Mouse (Mus musculus) cerebellum, adult 9-10 months (tissue): ENCODE results near the gene Ube4b.

ENCODE experiments used
- DNase-seq: peaks from one replicate; pipeline ENCODE4 v3.0.0; 2022

Gene Ube4b

GRCm38 (mm10) chr4:149393311-149393995 is 33.1 kb downstream of the Ube4b start:
- no peak for DNase-seq

DNA sequence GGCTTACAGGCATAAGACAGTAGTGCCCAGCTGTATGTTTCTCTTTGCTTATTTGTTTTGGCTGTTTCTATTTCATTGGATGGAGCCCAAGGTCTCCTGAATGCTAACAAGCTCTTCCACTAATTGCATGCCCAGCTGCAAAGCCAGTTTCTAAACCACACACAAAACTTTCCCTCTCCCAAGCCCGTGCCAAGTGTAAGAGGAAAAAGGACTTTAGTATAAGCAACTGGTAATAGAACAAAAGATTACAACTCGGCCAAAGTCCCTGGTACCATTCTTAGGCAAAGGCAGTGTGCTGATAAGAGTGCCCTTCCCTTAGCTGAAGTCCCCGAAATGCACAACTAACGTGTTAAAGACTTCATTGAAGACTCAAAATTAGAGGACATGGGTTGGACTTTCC is 34.2 kb downstream of the Ube4b start:
- no peak for DNase-seq

GRCm38 (mm10) chr4:149381001-149381400 is 45.5 kb downstream of the Ube4b start:
- DNase-seq, result no peak

DNA sequence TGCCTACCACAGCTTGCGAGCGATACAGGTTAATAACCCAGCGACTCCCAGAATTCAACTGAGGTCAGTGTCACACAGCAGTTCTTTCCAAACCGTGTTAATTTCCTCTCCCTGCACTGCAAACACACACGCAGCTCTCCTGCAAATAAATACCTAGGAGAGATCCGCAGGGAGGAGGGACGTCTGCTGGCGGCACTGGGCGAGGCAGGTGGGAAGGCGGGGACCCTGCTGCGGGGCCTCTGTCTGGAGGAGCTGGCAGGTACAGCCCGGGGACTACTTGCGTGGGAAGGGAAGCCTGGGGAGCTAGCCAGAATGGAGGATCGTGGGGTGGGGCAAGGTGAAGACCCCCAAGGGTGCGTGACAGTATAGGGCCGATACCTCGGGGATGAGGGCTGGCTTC is 46.7 kb downstream of the Ube4b start:
- no peak for DNase-seq

GRCm38 (mm10) chr4:149378819-149379218 is 47.7 kb downstream of the Ube4b start:
- DNase-seq, result no peak

DNA sequence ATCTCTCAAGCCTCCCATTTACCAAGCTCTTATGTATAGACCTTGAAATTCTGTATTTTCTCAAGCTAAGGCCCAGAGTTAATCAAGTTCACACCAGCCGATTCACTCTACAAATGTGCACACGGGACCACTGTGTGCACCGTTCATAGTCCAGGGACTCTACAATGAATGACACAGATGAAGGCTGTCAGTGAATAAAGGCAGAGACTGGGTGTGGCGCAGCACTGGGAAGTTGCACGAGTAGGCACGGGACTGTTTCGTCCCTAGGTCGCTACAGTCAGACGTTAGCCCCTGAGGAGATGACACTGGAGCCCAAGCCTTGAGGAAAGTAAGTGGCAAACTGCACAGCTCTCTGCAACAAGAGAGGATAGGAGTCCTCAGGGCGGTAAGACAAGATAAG is 50.5 kb downstream of the Ube4b start:
- DNase-seq, result no peak

- DNase-seq, result no peak
These were observed 51.9 kb downstream of the Ube4b start for GRCm38 (mm10) chr4:149374662-149375061.

GRCm38 (mm10) chr4:149373927-149374326 is 52.6 kb downstream of the Ube4b start:
- DNase-seq, result no peak

DNA sequence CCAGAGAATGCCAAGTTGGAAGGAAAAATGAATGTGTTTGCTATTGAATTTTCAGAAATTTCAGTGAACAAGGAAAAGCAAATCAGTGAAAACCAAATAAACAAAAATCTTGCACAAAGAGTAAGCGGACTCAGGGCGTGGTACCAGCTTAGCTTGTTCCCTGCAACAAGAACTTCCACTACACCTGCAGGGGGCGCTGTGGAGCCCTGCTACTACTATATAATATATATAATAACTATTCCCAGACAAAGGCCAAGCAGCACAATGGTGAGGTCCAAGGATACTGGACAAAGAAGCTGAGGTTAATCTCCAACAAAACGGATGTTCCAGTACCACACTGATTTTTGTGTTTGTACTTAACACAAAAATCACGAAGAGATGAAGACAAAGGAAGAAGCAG is 53.1 kb downstream of the Ube4b start:
- peak; percentile 74 for DNase-seq

- DNase-seq, result no peak
These were observed 60.7 kb downstream of the Ube4b start for GRCm38 (mm10) chr4:149365702-149366370.

DNA sequence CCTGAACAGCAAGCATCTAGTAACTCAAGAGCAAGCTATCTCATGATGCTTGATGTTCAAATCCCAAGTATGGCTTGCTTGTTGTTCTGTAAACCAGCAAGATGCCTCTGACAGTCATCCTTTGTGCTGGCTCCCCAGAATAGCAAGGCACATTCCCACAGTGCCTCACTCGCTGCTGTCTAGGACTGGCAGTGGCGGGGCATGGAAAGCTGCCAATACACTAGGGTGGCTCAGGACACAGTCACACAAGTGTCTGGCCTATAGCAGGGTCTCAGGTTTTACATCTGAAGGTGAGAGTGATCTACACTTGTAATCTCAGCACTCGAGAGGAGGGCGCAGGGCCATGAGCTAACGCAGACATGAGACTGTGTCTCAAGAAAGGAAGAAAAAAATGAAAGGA is 61.7 kb downstream of the Ube4b start:
- peak; percentile 61 for DNase-seq

DNA sequence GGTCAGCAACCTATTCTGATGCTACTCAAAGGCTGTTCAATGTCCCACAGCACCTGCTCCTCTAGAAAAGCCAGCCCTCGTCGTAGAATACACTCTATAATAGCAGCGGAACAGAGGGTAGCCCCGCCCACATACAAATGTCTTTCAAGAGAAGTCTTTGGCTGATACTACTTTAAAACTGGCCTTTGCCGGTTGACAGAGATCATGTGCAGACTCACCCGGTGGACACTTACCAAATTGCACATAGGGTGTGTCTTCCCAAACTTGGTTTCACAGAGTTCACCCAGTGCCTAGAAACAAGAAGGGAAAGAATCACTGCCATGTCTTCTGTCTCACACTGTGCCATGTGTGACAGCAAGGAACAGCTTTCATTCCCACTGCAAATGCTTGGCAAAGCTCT is 65.5 kb downstream of the Ube4b start:
- no peak for DNase-seq

GRCm38 (mm10) chr4:149360647-149361046 is 65.9 kb downstream of the Ube4b start:
- DNase-seq, result no peak

DNA sequence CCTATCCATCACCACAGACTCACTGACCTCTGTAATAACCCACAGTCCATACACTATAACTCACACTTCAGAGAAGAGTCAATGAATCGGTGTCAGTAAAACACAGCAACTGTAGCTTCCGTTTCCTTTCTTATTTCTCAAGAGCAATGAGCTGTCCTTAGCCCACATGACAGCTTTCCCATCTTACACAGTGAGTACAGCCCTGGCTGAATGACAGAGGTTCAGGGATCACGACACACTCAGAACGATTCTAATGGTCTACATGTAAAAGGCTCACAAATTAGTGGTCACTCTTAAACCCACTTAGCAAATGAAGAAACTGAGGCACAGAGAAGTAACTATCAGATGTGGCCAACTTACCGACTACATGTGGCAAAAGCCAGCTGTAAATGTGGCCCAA is 68.6 kb downstream of the Ube4b start:
- DNase-seq, result no peak

DNA sequence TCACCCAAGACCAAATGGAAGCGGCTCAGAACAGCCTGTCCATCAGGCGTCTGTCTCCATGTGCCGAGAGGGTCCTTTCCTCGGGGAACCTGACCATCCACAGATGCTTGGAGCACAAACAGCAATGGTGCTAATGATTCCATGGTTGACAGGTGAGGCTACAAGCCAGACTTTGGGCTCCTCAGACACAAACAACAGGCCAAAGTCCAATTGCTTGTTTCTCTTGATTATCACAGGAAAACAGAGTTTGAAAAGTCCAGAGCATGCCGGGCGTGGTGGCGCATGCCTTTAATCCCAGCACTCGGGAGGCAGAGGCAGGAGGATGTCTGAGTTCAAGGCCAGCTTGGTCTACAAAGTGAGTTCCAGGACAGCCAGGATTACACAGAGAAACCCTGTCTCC is 71.9 kb downstream of the Ube4b start:
- DNase-seq, result no peak

DNA sequence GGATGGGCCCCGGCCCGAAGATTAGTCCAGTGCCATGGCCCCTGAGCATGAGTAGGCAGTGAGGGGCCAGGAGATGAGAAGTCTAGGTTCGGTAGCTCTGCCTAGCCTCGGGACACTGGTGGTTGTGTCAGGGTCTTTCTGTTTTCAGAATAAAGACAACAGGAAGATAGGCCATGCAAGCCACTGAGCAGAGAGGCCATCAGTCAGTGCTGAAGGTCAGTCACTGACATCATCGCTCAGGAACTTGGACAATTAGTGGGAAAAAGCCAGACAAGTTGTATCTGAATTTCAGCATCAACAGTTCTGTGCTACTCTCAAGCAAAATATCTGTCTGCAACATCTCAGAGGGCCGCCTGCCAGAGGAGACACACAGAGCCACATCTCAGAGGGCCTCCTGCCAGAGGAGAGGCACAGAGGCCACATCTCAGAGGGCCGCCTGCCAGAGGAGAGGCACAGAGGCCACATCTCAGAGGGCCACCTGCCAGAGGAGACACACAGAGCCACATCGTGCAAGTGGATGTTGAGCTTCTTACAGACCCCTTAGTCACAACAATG is 74.9 kb downstream of the Ube4b start:
- DNase-seq, result no peak

DNA sequence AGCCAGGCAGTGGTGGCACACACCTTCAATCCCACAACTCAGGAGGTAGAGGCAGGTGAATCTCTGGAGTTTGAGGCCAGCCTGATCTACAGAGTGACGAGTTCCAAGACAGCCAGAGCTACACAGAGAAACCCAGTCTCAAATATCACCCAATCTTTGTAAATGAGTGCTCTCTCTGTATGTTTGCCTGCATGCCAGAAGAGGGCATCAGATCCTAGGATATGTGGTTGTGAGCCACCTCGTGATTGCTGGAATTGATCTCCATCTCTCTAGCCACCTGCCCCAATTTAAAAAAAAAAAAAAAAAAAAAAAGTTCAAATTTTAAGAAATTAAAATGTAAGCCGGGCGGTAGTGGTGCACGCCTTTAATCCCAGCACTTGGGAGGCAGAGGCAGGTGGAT is 77.6 kb downstream of the Ube4b start:
- no peak for DNase-seq

DNA sequence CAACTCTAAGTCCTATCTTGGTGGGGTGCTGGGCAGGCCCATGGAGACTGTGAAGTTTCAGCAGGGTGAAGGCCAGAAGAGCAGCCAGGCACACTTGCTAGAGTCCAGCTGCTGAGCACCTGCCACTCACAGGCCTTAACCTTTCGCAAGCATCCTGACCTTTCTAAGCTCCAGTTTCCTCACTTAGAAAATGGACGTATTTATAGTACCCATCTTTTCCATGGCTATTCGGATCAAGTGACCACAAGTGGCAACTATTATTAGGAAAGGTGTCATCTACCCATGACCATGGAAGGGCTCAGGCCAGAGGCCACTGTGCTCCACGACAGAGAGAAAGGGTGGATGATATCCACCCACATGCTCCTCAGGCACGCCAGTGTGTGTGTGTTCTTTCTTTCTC is 80.7 kb downstream of the Ube4b start:
- no peak for DNase-seq

DNA sequence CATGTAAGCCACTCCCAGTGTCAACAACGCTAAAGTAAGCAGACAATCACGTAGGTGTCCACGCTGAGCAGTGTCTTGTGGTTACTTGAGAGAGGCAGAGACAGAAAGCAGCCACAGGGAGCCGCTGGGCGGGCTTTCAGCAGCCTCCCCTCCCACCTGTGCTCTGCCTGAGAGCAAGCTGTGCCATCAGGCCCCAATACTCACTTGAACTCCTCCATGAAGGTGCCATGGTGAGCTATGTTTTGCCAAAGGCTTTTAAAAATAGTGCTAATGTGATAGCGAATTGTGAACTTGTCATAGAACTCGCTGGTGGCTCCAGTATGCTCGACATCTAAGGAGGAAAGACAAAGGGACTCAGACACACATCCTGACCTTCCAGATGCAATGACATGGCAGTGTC is 82.2 kb downstream of the Ube4b start:
- no peak for DNase-seq

DNA sequence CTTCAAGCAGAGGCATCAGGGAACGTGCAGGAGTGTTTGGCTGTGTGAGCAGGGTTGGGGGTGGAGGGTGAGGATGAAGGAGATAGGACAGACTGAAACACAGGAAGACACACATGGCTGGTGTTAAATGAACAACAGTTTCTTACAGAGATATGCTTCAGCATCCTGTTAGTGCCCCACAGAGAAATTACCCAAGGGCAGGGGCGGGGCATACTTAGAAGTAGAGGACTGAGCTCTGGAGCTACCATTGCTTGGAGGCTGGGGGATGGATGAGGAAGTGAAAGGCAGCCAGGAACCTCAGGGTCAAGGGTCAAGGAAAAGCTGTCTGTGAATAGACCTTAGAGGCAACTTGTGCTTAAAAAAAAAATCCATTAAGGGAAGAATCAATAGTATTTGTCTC is 85.9 kb downstream of the Ube4b start:
- DNase-seq, result no peak

DNA sequence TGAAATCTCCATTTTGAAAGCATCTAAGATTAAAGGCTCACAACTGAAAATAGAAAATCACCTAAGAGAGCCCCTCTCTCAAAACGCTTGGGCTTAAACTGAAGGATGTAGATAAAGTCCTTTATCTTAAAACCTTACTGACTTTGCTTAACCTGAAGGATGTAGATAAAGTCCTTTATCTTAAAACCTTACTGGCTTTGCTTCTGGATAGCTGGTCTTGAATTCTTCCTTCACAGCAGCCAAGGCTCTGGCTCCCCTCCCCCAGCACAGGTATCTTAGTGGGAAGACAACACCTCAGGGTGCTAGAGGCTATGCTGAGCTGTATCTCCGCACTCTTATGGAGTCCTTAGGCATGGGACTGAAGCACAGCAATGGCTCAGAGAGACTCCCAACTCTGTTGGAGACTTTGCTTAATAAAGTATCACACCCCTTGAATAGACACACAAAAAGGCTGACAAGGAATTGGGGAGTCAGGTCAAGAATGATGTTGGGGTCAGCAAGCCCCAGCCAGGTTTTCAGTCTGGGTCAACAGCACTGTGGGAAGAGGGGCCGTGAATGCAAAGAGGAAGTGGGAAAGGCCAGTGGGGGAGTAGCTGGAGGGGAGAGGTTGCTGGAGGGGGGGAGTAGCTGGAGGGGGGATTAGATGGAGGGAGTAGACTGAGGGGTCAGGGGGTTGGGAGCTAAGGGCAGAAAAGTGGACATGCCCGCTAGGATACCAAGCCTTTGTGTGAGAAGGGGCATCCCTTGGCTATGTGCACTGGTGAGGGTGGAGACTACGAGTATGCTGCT is 86.9 kb downstream of the Ube4b start:
- DNase-seq, result no peak

DNA sequence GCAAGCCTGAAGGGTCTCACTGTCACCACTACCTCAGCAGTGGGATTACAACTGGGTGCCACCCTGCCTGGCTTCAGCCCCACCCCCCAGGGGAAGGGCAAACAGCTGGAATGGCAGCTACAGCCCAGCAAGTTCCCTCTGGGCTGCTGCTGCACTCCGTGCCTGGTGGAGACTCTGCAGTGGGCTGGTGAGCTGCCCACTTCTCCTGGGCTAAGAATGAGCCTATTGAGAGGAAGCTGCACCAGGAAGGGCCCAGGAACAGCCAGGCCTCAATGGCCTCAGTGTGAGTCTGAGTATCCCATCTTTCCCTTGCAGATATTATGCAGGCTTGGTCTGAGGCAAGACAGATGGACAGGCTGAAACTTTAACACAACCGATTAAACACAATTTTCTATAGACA is 88.4 kb downstream of the Ube4b start:
- no peak for DNase-seq

DNA sequence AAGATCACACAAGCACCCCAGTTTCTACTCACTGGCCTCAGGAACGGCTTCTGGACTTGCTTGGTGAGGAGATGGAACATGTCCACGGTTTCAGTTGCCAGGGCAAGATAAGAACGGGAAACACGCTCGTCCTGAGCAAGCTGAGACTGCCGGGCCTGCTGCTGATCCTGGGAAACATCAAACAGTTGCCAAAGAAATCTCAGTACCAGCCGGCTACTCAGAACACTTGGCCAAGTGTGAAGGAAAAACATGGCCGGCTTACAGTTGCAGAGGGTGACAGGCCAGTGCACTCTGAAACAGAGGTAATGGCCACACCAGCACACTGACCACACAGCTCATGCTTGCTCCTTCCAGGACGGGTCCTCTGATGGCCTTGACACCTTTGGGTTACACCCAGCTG is 89.2 kb downstream of the Ube4b start:
- DNase-seq, result peak; percentile 65

DNA sequence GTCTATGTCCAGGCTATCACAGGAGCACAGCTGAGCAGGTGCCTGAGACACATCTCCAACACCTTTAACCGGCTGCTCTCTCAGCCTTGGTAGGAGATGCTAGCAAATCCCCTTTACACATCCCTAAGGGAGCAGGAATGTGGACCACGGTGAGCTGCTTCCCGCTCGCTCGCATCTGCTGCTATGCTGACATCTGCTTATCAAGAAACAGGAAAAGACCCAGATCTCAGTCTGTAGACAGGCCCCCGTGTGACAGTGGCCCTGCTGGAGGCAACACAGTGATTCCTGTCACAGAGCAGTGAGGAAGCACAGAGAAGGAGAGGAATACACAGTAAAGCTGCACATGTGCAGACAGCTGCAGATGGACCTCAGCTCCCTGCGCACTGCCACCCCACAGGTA is 90.2 kb downstream of the Ube4b start:
- no peak for DNase-seq
